Mouse (Mus musculus): Measurements from ENCODE around the gene Pitx2. TPM values are rescaled to one million over a fixed set of nuclear protein-coding genes. Genes with fewer than 3 reads are reported as not detected.
A peak's percentile ranks its signal among the peaks of the same experiment; 100 is the strongest.

The Pitx2 gene
- polyA plus RNA-seq, 1 experiment from 2014 or later, result 11.9 TPM

DNA sequence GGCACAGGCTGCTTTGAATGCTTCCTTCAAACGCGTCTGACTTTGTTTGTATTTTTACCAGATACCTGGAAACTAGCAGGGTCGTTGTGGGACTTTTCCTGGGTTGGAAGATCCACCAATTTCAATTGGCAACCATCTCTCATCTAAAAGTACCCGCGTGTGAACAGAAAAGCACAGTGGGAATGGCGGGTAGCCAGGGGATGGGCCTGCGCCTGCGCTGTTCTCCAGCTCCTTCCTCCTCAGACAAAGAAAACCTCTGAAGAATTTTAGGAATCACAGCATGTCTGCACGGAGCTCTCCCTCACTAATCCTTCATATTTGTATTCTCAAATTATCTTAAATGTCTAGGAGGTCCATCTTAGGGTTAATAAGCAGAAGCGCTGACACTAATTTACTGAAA lies 54.6 kb downstream of the Pitx2 start:
- 54% methylated on average over 10 of the region's 10 CpGs for WGBS
- no peak overlapping the region for H3K4me2 ChIP-seq (ENCODE audit: low read depth, low read length, severe bottlenecking)
- DNase-seq (ENCODE audit: low spot score) (no peak), ATAC-seq (replicated peaks; ENCODE audit: low FRiP score) (no peak)
- H3K9ac ChIP-seq (ENCODE audit: low read length), result no peak overlapping the region
- H3K4me1 ChIP-seq (replicated peaks; ENCODE audit: control insufficient read depth, insufficient read depth, low read length), result no peaks in the 10 kb centered on the region
- H3K27me3 ChIP-seq (ENCODE audit: control insufficient read depth, insufficient read depth, low read length), result no peaks in the 10 kb centered on the region
- no peaks in the 10 kb centered on the region for H3K9me3 ChIP-seq (ENCODE audit: control insufficient read depth, low read length)
- no peak overlapping the region for H3K4me3 ChIP-seq (ENCODE audit: low read depth, low read length)
- H3K36me3 ChIP-seq (ENCODE audit: control insufficient read depth, insufficient read depth, low read length), result no peaks in the 10 kb centered on the region
- H3K27ac ChIP-seq (ENCODE audit: low read depth, low read length), result no peak overlapping the region

DNA sequence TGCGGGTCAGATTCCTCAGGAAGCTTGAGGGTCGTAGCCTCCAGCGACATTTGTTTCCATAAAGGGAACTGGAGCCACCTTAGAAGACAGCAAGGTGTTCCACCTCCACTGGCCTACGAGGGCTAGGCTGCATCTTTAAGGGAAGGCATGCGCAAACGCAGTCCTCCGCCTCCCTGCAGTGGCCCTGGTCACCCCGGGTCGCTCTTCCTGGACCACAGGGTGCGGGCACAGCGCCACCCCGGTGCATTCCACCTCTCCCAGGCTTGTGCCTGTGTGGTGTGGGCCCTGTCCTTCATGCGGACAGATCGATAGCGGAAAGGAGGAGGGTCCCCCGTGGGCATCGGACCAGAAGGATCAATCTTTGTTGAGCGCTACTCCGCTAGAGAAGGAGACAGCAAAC lies 56.6 kb downstream of the Pitx2 start:
- Histone ChIP-seq H3K9ac (ENCODE audit: low read length) (no peak overlapping the region), H3K27ac (ENCODE audit: low read depth, low read length) (no peak overlapping the region), H3K4me1 (replicated peaks; ENCODE audit: control insufficient read depth, insufficient read depth, low read length) (no peaks in the 10 kb centered on the region), H3K4me3 (ENCODE audit: low read depth, low read length) (peak overlapping the region; percentile 8; the same call in 1 of the 2 replicates), H3K27me3 (ENCODE audit: control insufficient read depth, insufficient read depth, low read length) (no peaks in the 10 kb centered on the region), H3K4me2 (ENCODE audit: low read depth, low read length, severe bottlenecking) (peak overlapping the region; percentile 30; the same call in 1 of the 2 replicates), H3K9me3 (ENCODE audit: control insufficient read depth, low read length) (no peaks in the 10 kb centered on the region), H3K36me3 (ENCODE audit: control insufficient read depth, insufficient read depth, low read length) (no peaks in the 10 kb centered on the region)
- ATAC-seq (replicated peaks; ENCODE audit: low FRiP score) (0 out of 2 replicates have a peak, but pooled peaks have one; percentile 33), DNase-seq (ENCODE audit: low spot score) (no peak)
- WGBS, result 51% methylated on average over 19 of the region's 19 CpGs

DNA sequence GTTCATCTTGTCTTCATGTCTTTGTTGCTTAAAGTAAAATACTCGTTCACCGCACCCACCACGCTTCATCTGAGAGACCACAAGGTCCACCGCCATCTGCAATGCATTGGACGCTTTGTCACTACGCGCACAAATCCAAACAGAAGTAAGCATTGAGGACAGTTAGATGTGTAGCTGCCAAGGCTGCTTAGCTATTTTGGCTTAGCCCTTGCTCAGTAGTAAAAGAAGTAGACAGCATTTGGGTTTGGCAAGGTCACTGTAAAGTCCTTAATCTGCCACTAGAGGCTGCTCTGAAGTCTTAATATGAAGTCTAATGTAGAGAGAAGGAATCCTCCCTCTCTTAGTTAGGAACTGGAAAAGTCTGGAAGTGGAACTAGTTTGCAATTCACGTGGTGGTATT lies 57.1 kb downstream of the Pitx2 start:
- no peaks in the 10 kb centered on the region for H3K27me3 ChIP-seq (ENCODE audit: control insufficient read depth, insufficient read depth, low read length)
- WGBS, result 73% methylated on average over 8 of the region's 8 CpGs
- H3K36me3 ChIP-seq (ENCODE audit: control insufficient read depth, insufficient read depth, low read length), result no peaks in the 10 kb centered on the region
- no peak for ATAC-seq (replicated peaks; ENCODE audit: low FRiP score)
- DNase-seq (ENCODE audit: low spot score), result no peak
- H3K4me3 ChIP-seq (ENCODE audit: low read depth, low read length), result no peak overlapping the region; the same call in 1 of the 2 replicates
- no peak overlapping the region for H3K27ac ChIP-seq (ENCODE audit: low read depth, low read length)
- no peaks in the 10 kb centered on the region for H3K4me1 ChIP-seq (replicated peaks; ENCODE audit: control insufficient read depth, insufficient read depth, low read length)
- H3K9ac ChIP-seq (ENCODE audit: low read length), result no peak overlapping the region
- H3K4me2 ChIP-seq (ENCODE audit: low read depth, low read length, severe bottlenecking), result peak overlapping the region; percentile 30; the same call in 1 of the 2 replicates
- H3K9me3 ChIP-seq (ENCODE audit: control insufficient read depth, low read length), result no peaks in the 10 kb centered on the region

DNA sequence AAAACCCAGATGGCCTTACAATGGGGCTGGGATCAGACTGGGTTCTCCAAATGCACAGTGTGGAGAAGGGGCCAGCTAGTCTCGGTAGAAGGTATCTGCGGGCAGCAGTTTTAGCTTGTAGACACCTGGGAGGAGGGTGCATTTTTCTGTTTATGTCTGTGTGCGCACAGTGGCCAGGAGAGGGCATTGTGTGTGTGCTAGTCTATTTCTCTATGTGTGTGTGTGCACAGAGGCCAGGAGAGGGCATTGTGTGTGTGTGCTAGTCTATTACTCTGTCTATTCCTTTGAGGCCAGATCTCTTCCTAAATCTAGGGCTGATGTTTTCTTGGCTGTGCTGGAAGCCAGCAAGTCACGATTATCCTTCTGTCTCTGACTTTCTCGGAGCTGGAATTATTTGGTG lies 58.8 kb downstream of the Pitx2 start:
- Histone ChIP-seq H3K36me3 (ENCODE audit: control insufficient read depth, insufficient read depth, low read length) (no peaks in the 10 kb centered on the region), H3K4me1 (replicated peaks; ENCODE audit: control insufficient read depth, insufficient read depth, low read length) (no peaks in the 10 kb centered on the region), H3K27ac (ENCODE audit: low read depth, low read length) (no peak overlapping the region), H3K9ac (ENCODE audit: low read length) (no peak overlapping the region), H3K27me3 (ENCODE audit: control insufficient read depth, insufficient read depth, low read length) (no peaks in the 10 kb centered on the region), H3K9me3 (ENCODE audit: control insufficient read depth, low read length) (no peaks in the 10 kb centered on the region), H3K4me3 (ENCODE audit: low read depth, low read length) (no peak overlapping the region), H3K4me2 (ENCODE audit: low read depth, low read length, severe bottlenecking) (no peak overlapping the region)
- no peak for ATAC-seq (replicated peaks; ENCODE audit: low FRiP score)
- no peak for DNase-seq (ENCODE audit: low spot score)
- 84% methylated on average over 5 of the region's 5 CpGs for WGBS

Other genes with a start within 250 kb of the Pitx2 start
- gene Enpep, start 132.8 kb downstream of the Pitx2 start, polyA plus RNA-seq (2014; fragmentation: Nextera tagmentation; extraction: Ambion mirVana), result 0.24 and 0.39 TPM in 2 replicates